Mouse (Mus musculus) splenic B cell, adult 2 months (primary cell): ENCODE measurements around the gene Plekhm3.

Experiments used
- DNase-seq: peaks from one replicate; pipeline ENCODE4 v3.0.0-alpha.2; 2011; ENCODE audit warnings: low read depth, low spot score
- H3K27me3 ChIP-seq: 2 replicates; pipeline ENCODE4 v1.6.1; 2012; ENCODE audit warnings: mild to moderate bottlenecking, low read length, moderate library complexity, mixed read lengths; ENCODE audit not compliant: control insufficient read depth, poor library complexity, insufficient read depth, severe bottlenecking
- H3K36me3 ChIP-seq: 2 replicates; pipeline ENCODE4 v1.6.1; 2012; ENCODE audit warnings: mild to moderate bottlenecking, low read length, moderate library complexity, mixed read lengths; ENCODE audit not compliant: control insufficient read depth, poor library complexity, insufficient read depth, severe bottlenecking

Plekhm3 gene

DNA sequence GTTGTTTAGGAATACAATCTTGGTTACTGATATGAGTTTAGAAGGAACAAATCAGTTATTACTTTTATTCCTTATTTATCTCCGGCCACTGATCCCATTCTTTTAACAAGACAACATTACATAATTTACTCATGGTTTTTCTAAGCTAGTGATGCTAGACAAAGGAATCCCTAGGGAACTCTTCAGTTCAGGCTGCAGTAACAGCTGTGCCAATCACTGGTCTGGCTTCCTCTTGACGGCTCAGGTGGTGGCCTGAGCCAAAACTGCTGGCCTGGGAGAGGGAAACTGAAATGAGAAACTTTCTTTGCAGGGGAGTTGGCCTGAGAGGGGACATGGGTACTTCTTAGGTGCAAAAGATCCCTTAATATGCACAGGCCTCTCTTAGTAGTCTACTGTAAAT, 151.4 kb downstream of the Plekhm3 start:
- H3K27me3 ChIP-seq: no peaks in the 10 kb centered on the region
- 0 out of 2 replicates have a peak, but pooled peaks cover 2% of the 10 kb centered on the region for H3K36me3 ChIP-seq
- peak; percentile 11 for DNase-seq

DNA sequence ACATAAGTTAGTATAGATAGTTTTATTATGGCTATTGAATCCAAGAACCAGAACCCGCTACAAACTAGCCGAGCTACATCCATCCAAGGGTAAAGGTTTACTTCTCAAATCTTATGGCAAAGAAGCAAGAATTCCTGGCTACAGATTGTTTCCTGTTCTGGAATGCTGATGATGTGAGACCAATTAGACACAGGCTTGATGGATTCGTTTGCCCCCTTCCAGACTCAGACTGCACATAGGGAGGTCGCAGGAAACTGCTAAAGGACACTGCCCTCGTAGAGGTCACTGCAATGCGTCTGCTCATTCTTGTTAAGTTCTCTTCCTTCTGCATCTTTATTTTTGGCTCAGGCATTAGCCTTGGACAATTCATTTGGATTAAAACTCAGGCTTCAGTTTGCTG, 154.0 kb downstream of the Plekhm3 start:
- Histone ChIP-seq H3K27me3 (no peaks in the 10 kb centered on the region), H3K36me3 (0 out of 2 replicates have a peak, but pooled peaks cover 2% of the 10 kb centered on the region)
- DNase-seq: no peak

DNA sequence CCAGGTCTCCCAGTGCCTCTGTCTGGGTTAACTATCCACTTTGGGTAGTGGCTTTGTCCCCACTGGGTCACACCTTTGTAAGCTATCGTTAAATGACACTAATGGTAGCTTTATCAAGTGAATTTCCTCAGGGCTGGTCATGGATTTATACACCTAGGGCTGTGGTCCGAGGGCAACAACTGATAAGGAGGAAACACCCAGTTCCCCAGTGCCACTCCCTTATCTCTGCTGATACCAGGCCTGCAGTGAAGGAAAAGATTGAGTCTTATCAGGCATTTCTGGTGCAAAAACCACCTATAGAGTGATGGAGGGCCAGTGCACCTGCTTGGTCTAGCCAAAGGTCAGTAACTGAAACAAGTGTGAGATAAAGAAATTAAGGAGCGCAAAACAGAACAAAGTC, 159.0 kb downstream of the Plekhm3 start:
- no peak for DNase-seq
- peaks cover 10% of the 10 kb centered on the region for H3K36me3 ChIP-seq
- no peaks in the 10 kb centered on the region for H3K27me3 ChIP-seq

DNA sequence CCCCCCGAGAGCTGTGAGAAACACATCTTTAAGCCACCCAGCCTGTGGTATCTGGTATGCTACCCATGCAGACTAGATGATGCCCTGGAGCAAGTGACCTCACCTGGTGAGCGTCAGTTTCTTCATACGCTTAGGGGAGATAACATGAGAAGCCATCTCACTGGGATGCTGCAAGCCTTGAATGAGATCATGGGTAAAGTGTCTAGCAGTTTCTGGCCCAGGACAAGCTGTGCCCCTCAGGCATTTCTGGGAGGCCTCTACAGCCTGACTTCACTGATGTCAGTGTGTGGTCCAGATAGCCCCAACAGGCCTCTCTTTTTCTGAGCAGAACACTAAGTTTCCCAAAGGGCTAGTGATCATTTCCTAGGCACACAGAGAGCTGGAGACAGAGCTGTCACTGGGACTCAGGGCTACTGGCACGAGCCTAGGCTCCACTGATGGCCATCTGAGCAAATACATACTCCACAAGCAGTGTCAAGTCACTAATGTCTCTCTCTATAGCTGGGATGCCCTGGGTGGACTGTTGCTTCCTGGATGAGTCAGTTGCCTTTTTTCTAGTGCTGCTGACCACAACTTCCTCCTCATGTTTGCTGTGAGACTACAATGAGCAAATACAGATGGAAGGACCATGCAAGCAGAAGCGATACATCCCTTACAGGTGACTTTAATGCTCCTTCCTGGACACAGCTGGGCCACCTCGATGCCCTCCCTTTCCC, 159.6 kb downstream of the Plekhm3 start:
- Histone ChIP-seq H3K27me3 (no peaks in the 10 kb centered on the region), H3K36me3 (peaks cover 10% of the 10 kb centered on the region)
- DNase-seq: peak; percentile 52

DNA sequence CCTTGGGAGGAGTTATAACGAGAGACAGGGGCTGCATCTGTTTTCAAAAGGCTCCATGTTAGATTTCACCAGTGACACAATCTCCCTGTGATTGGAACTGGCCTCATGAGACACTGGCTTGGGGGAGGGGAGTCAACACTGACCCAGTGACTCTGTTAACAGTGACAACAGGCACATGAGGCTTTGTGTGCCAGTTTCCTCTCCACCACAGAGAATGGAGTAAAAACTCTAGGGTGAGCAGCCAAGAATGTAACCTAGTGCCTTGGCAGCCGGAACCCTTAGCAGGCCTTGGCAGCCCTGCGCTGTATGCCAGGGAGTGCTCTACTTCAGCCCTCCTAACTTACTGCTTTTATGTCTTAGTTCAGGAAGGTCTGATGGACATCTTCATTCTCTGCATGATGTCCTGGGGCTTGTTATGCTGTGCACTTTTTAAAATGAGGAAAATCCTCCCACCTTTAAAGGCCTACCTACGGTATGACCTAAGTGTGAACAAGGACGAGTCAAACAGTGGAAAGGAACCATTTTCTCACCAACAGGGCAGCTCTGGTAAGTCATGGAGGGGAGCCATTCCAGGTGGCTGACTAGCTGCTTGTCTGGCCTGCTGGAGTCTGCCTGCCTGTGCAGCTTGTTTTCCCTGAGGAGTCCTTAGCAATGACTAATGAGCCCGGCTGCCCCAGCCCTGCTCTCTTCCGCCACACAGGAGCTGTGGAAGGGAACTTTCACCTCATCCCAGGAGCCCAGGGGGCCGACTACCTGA, 161.2 kb downstream of the Plekhm3 start:
- DNase-seq: no peak
- Histone ChIP-seq H3K27me3 (no peaks in the 10 kb centered on the region), H3K36me3 (peaks cover 10% of the 10 kb centered on the region)

DNA sequence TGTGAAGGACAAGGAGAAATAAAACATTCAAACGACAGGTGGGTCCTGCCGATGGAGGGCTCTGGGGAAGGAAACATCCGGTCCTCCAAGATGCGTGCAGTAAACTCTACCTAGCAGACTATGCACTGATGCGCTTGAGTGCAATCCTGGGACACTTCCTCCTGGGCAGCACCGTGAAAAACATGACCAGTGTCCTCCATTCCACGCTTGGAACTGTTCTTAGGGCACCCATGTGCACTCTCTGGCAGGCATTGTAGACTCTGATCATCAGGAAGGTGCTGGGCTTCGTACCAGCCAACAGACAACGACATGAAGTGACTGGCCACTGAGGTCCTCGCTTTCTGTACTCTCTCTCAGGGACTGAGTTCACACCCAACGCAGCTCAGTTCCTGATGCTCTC, 162.5 kb downstream of the Plekhm3 start:
- H3K27me3 ChIP-seq: no peaks in the 10 kb centered on the region
- no peak for DNase-seq
- H3K36me3 ChIP-seq: peaks cover 10% of the 10 kb centered on the region

DNA sequence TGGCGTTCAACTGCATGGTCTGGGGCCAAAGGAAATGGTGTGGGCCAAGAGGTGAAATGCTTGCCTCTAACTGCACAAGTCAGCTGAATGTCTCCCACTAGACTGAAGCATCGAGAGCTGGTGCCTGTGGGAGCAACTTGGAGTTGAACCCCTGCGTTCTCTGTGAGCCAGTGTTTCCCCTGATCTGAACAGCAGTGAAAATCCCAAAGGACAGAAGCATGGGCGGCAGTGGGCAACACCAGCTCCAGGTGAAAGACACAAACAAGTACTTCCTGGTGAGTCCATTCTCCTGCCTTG, 163.4 kb downstream of the Plekhm3 start:
- H3K27me3 ChIP-seq: no peaks in the 10 kb centered on the region
- no peak for DNase-seq
- peaks cover 10% of the 10 kb centered on the region for H3K36me3 ChIP-seq

DNA sequence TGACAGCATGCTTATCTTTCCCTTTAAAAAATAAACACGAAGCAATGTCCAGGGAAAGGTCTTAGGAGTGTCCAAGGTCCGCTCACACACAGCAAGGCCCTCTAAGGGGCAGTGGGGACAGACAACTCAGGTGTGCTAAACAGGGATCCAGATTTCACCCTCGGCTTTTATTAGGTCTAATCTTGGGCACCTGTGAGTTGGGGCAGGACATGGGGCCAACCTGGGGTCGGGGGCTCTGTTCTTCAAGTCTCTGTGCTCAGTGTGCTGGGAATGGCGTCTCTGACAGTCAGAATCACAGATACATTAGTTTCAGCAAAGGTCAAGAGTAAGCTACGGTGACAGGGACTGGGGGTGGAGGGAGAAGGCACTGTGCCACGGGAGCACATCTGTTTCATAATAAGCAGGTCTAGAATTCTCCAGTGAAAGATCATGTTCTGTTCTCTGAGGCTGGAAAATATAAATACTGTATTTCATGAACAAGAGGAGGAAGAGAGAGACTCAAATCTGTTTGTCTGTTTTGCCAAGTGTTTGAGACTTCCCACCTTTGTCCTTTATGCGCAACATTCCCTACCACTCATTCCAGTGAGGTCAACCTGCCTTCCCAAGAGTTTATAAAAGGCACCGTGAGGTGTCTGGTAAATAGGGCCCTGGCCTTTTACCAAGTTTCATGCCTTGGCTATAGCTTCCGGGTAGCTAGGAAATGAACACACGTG, 163.9 kb downstream of the Plekhm3 start:
- H3K36me3 ChIP-seq: peaks cover 10% of the 10 kb centered on the region
- no peaks in the 10 kb centered on the region for H3K27me3 ChIP-seq
- DNase-seq: no peak

DNA sequence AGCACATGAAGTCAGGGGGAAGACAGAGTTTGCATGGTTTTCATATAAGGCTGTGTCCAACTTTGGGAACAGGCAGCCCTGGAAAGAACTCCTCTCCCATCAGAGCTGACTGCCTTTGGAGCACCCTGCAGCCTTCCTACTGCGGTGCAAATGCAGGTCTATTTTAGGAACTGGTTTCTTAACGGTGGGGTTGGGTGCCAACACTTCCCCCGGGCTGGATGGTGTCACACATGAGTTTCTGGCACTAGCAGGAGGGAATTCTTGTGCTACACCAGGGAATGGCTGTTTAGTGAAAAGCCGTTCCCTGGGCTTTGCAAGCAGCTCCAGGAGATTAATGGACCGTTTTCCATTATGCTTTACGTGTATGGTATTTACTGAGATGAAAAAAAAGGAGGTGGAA, 164.8 kb downstream of the Plekhm3 start:
- DNase-seq: no peak
- peaks cover 10% of the 10 kb centered on the region for H3K36me3 ChIP-seq

DNA sequence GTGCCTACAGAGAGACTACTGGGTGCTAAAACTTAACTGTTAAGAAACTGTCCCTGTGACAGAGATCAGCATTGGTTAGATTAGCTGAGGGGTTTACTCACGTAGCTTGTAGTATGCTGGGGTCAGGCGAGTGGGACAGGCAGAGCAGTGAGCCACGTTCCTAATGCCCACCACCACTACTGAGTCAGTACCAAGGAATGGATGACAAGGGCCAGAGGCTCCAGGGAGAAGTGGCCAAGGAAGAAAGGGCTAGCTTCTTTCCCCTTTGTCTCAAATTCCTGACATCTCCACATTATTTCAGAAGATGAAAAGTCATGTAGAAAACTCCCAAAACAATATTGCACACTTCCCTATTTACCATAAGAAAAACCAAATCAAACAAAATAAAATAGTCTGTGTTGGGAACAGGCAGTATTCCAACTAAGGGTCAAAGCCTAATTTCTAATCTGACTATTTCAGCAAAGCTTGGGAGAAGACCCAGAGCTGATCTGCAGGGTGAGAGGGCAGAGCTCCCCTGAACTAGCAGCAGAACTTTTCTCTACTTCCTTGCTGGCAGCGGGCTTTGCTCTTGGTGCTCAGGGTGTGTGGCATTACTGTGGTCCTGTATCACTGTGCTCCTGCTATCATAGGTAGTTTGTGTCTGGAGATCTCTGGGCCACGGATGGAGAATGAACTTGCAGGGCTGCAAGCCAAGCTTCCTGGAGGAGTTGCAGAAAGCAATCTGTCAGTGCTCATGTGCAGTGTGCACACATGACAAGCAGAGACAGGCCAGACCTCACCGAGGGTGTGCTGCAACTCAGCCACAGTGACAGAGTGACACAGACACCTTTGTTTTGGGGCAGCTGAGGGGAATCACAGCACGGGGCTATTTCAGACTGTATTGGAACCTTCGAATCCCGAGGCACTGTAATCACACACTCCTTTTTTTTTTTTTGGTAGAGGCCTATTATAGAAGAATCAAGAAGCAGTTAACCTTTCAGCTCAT, 165.5 kb downstream of the Plekhm3 start:
- DNase-seq: no peak
- Histone ChIP-seq H3K36me3 (peaks cover 10% of the 10 kb centered on the region), H3K27me3 (no peaks in the 10 kb centered on the region)

More for the DNA sequence above, 164.8 kb downstream of the Plekhm3 start:
- H3K27me3 ChIP-seq: no peaks in the 10 kb centered on the region

DNA sequence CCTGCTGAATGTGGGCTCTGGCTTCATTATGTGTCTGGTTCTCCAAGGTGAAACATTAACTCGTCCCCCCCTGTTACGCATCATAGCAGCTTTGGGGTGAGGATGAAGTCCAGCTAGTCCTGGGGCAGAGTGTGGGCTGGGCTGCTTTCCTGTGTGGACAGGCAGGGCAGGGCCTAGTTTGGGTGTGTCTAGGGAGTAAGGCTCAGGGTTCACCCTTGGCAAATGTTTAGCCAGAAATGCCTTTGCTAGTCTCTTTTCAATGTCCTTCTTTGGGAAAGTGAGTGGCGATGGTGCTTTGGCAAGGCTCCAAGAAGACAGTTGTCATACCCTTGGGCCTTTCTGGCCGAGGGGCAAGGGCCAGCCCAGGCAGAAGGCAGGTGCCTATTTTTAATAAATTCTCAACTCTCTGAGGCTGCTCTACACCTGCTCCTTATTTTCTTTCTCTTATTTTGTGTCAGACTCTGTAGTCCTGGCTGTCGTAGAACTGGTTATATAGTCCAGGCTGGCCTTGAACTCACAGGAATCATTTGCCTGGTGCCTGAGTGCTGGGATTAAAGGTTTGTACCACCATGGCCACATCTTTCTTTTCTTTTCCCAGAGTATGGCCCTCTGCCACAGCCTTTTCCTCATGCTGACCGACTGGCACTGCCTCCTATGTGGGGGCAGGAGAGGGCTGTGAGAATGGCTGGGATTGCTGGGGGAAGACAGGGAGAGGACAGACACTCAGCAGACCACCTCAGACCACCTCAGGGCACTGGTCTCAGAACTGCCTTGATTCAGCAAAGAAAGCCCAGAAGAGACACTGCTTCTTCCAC, 168.7 kb downstream of the Plekhm3 start:
- Histone ChIP-seq H3K36me3 (peaks cover 2% of the 10 kb centered on the region; the same call in 1 of the 2 replicates), H3K27me3 (no peaks in the 10 kb centered on the region)
- no peak for DNase-seq

DNA sequence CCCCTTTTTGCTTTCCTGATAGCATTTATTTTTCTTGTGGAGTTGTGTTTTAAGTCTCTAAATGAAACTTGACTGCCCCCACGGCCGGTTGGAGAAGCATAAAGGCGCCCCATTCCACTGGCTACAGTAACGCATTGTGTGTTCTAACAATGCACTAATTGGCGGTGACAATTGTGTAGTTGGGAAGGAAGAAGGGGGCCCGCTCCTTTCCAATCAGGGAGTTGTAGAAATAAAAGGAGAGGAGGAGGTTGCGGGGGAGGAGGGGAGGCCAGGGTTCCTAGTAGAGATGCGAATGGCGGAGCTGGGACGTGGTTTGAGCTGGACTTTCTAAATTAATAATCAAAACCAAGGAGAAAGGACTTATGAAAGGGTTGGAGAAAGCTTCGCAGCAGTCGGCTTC, 176.8 kb downstream of the Plekhm3 start:
- H3K36me3 ChIP-seq: no peaks in the 10 kb centered on the region
- H3K27me3 ChIP-seq: no peaks in the 10 kb centered on the region
- DNase-seq: no peak

DNA sequence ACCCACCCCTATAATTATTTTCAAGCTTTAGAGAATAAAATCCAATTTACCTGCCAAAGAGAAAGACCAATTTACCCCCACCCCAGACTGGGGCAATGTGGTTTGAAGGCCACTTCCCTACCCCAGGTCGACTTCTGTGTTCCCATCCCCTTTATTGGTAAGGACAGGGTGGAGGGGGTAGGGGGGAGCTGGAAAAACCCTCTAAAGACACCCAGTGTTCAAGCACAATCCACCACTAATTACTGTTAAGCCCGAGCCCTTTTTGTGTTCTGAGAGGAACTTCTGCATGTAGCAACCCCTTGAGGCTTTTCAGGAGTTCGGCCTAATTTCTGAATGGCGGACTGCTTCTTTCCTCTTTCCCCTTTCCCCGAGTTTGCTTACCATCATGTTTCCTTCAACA, 177.2 kb downstream of the Plekhm3 start:
- Histone ChIP-seq H3K36me3 (no peaks in the 10 kb centered on the region), H3K27me3 (no peaks in the 10 kb centered on the region)
- no peak for DNase-seq

DNA sequence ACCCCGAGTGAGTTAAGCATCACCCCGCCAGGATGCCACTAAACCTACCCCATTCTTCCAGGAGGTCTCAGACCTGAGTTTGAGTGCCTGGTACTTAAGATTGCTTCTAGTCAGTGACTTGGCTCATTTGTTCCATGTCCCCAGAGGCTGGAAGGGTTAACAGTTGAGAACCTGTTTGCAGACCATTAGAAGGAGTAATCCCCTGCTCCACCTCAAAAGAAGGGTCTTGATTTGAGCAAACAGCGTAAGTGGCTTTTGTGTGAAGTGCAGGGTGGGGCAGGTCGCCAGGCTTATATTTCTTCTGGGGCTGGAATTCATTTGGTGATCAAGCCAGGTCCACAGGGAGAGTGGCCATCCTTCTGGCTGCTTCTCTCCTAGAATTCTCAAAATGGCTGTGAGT, 183.3 kb downstream of the Plekhm3 start:
- H3K27me3 ChIP-seq: no peaks in the 10 kb centered on the region
- no peak for DNase-seq
- no peaks in the 10 kb centered on the region for H3K36me3 ChIP-seq
